8 mouse cellular contexts compared by ENCODE assay signal in the genomic region with DNA sequence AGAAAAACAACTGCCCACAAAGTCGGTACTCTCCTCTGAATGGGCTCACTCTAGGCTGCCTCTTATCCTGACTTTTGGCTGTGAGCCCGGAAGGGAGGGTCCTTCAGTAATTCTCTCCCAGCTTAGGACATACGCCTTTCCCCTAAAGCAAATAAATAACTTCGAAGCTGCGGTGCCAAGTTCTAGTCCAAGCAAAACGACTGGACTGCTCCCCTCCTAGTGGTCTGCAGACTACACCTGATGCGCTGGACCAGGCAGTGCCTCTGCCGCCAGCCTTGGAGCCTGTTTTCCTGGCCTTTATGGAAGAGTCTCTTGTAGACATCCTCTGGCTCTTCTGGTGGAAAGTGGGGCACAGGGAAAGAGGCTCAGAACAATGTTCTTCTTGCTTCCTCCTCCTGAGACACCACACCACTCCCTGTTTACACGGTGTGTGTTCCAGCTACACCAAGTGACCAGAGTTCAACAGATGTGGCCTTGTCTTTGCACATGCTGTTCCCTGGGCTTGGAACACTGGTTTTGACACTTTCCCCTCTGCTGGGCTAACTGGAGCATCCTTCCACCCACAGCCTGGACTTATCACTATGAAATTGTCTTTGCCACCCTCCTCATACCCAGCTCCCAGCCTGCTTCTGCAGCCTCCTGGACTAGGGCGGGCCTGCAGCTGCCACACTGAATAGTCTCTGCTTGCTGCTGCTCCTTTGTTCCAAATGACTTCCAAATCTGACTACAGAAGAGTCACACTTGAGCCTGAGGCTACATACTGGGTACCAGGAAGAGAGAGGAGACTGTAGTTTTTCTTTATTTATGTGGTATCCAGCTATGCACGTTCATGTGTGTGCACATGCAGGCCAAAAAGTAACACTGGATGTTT. TPM values are rescaled to one million over a fixed set of nuclear protein-coding genes. Genes with fewer than 3 reads are reported as not detected.
DNase-seq lines count a peak whose midpoint lies in the region; ATAC-seq and TF ChIP-seq lines count a peak whose summit lies in the region.

No protein-coding gene starts in this region.

- 28% methylated on average over 11 of the region's 11 CpGs for WGBS in cerebellum, adult 2 months
- WGBS in hindbrain, embryonic 16.5 days = 48% methylated on average over 11 of the region's 11 CpGs
- WGBS in liver, embryonic 16.5 days (ENCODE audit: insufficient replicate concordance) = 57% methylated on average over 11 of the region's 11 CpGs
- 19% methylated on average over 11 of the region's 11 CpGs for WGBS in olfactory bulb, adult 2 months

- no peak overlapping the region for H3K4me2 ChIP-seq in hindbrain, embryonic 16.5 days (ENCODE audit: low read length)
- no peak overlapping the region for H3K4me2 ChIP-seq in liver, embryonic 16.5 days (ENCODE audit: low read depth, low read length)

- TF ChIP-seq CTCF in cerebellum, adult 2 months (IDR thresholded peaks at IDR 0.05; ENCODE audit: borderline replicate concordance, insufficient read depth, low read depth, low read length) = no peak
- no peak for TF ChIP-seq CTCF in olfactory bulb, adult 2 months (IDR thresholded peaks at IDR 0.05; ENCODE audit: insufficient read depth, low read depth, low read length)

- H3K4me1 ChIP-seq in cerebellum, adult 2 months (ENCODE audit: control insufficient read depth, insufficient read depth, low read length) = peaks cover 9% of the 10 kb centered on the region
- H3K4me1 ChIP-seq in hindbrain, embryonic 16.5 days (ENCODE audit: control insufficient read depth, insufficient read depth, low read depth, low read length) = peaks cover 16% of the 10 kb centered on the region
- H3K4me1 ChIP-seq in liver, embryonic 16.5 days (ENCODE audit: control insufficient read depth, low read depth, low read length) = peaks cover 17% of the 10 kb centered on the region
- H3K4me1 ChIP-seq in olfactory bulb, adult 2 months (ENCODE audit: control insufficient read depth, insufficient read depth, low read length) = peaks cover 40% of the 10 kb centered on the region

- ATAC-seq in hindbrain, embryonic 16.5 days = peak; percentile 72
- ATAC-seq in liver, embryonic 16.5 days (ENCODE audit: low read depth) = no peak

- no peaks in the 10 kb centered on the region for H3K27me3 ChIP-seq in cerebellum, adult 2 months (ENCODE audit: control insufficient read depth, insufficient read depth, low read length)
- H3K27me3 ChIP-seq in hindbrain, embryonic 16.5 days (replicated peaks; ENCODE audit: control insufficient read depth, insufficient read depth, low read length) = no peaks in the 10 kb centered on the region
- no peaks in the 10 kb centered on the region for H3K27me3 ChIP-seq in liver, embryonic 16.5 days (ENCODE audit: control insufficient read depth, insufficient read depth, low read depth, low read length)

- no peaks in the 10 kb centered on the region for H3K36me3 ChIP-seq in hindbrain, embryonic 16.5 days (ENCODE audit: control insufficient read depth, insufficient read depth, low read length)
- H3K36me3 ChIP-seq in liver, embryonic 16.5 days (ENCODE audit: control insufficient read depth, insufficient read depth) = no peaks in the 10 kb centered on the region

- no peak for TF ChIP-seq POLR2A in cerebellum, adult 2 months (IDR thresholded peaks at IDR 0.05; ENCODE audit: borderline replicate concordance, insufficient read depth, low read length)
- no peak for TF ChIP-seq POLR2A in olfactory bulb, adult 2 months (IDR thresholded peaks at IDR 0.05; ENCODE audit: insufficient read depth, low read depth, low read length)

- H3K9ac ChIP-seq in hindbrain, embryonic 16.5 days (ENCODE audit: low read depth, low read length) = no peak overlapping the region; the same call in 1 of the 2 replicates
- no peak overlapping the region for H3K9ac ChIP-seq in liver, embryonic 16.5 days (ENCODE audit: low read depth, low read length)

- peak overlapping the region; percentile 89; the same call in 1 of the 2 replicates for H3K27ac ChIP-seq in cerebellum, adult 2 months (ENCODE audit: insufficient read depth, low read length)
- peak overlapping the region; percentile 73 for H3K27ac ChIP-seq in hindbrain, embryonic 16.5 days (ENCODE audit: low read depth, low read length)
- H3K27ac ChIP-seq in liver, embryonic 16.5 days (ENCODE audit: low read length) = peak overlapping the region; percentile 17; the same call in 1 of the 2 replicates
- peak overlapping the region; percentile 94 for H3K27ac ChIP-seq in olfactory bulb, adult 2 months (ENCODE audit: insufficient read depth, low read depth, low read length)

- intact Hi-C loops in gastrocnemius, postnatal 14 days (cut with DNase I; ENCODE audit: low total_unique reads) = no loop called here

- H3K9me3 ChIP-seq in hindbrain, embryonic 16.5 days (ENCODE audit: control insufficient read depth, low read length) = no peaks in the 10 kb centered on the region
- no peaks in the 10 kb centered on the region for H3K9me3 ChIP-seq in liver, embryonic 16.5 days (replicated peaks; ENCODE audit: control insufficient read depth, low read length)

- H3K4me3 ChIP-seq in cerebellum, adult 2 months (replicated peaks; ENCODE audit: insufficient read depth, low read depth, low read length) = no peak overlapping the region
- H3K4me3 ChIP-seq in hindbrain, embryonic 16.5 days (ENCODE audit: low read length) = no peak overlapping the region
- H3K4me3 ChIP-seq in liver, embryonic 16.5 days (ENCODE audit: low read depth, low read length) = no peak overlapping the region
- H3K4me3 ChIP-seq in olfactory bulb, adult 2 months (ENCODE audit: insufficient read depth, low read depth, low read length) = no peak overlapping the region

- peak in 1 of 2 experiments; percentile 49 for DNase-seq in cerebellum, adult 2 months
- DNase-seq in cerebellum, adult 11 months = no peak
- DNase-seq in adrenal gland, postnatal 14 days = peak; percentile 85
- DNase-seq in gastrocnemius, postnatal 14 days = peak; percentile 79
- no peak for DNase-seq in frontal cortex, postnatal 25 days (ENCODE audit: low spot score in 2 of 2)

RNA-seq across cellular contexts. Expression of gene Ascc1, which starts 23.5 kb away (rescaled TPM):
- polyA plus RNA-seq in cerebellum, adult 2 months (2012; rRNA removed) = 25.4 and 28.8 TPM in 2 replicates
- 27.8 and 29.8 TPM in 2 replicates for total RNA-seq in adrenal gland, postnatal 14 days (2021)
- total RNA-seq in gastrocnemius, postnatal 14 days (2021) = 10 to 100 TPM; 11.2 to 13.2 TPM
- 47.7 and 48.3 TPM in 2 replicates for polyA plus RNA-seq in hindbrain, embryonic 16.5 days (2015; fragmentation: Nextera tagmentation; extraction: Ambion mirVana)
- polyA plus RNA-seq in liver, embryonic 16.5 days (2015; fragmentation: Nextera tagmentation; extraction: Ambion mirVana) = 16.0 and 16.7 TPM in 2 replicates
- polyA plus RNA-seq in olfactory bulb, adult 2 months (2012; ENCODE audit: insufficient read depth, insufficient read length, low replicate concordance, missing spikeins) = not detected in 2 replicates

RNA-seq across cellular contexts. Expression of gene Anapc16, which starts 23.8 kb away (rescaled TPM):
- polyA plus RNA-seq in cerebellum, adult 2 months (2012; rRNA removed) = 93.2 and 95.5 TPM in 2 replicates
- 57.5 and 68.8 TPM in 2 replicates for total RNA-seq in adrenal gland, postnatal 14 days (2021)
- total RNA-seq in gastrocnemius, postnatal 14 days (2021) = 10 to 100 TPM; 35.6 to 47.3 TPM
- polyA plus RNA-seq in hindbrain, embryonic 16.5 days (2015; fragmentation: Nextera tagmentation; extraction: Ambion mirVana) = 101 and 116 TPM in 2 replicates
- polyA plus RNA-seq in liver, embryonic 16.5 days (2015; fragmentation: Nextera tagmentation; extraction: Ambion mirVana) = 34.9 and 37.9 TPM in 2 replicates
- polyA plus RNA-seq in olfactory bulb, adult 2 months (2012; ENCODE audit: insufficient read depth, insufficient read length, low replicate concordance, missing spikeins) = not detected in 2 replicates

RNA-seq across cellular contexts. Expression of gene Ddit4, which starts 27.5 kb away (rescaled TPM):
- polyA plus RNA-seq in cerebellum, adult 2 months (2012; rRNA removed) = 48.3 and 53.9 TPM in 2 replicates
- total RNA-seq in adrenal gland, postnatal 14 days (2021) = 70.5 and 103 TPM in 2 replicates
- 10 to 100 TPM; 15.4 to 70.6 TPM for total RNA-seq in gastrocnemius, postnatal 14 days (2021)
- polyA plus RNA-seq in hindbrain, embryonic 16.5 days (2015; fragmentation: Nextera tagmentation; extraction: Ambion mirVana) = 75.3 and 97.1 TPM in 2 replicates
- 5.0 and 6.8 TPM in 2 replicates for polyA plus RNA-seq in liver, embryonic 16.5 days (2015; fragmentation: Nextera tagmentation; extraction: Ambion mirVana)
- 264 TPM in 1 of 2 replicates, not detected in the other for polyA plus RNA-seq in olfactory bulb, adult 2 months (2012; ENCODE audit: insufficient read depth, insufficient read length, low replicate concordance, missing spikeins)

Comparison
In these comparisons a context has a peak if more than half of its experiments do, and no peak if none do; other contexts are left out.
1. DNase-seq: peak in adrenal gland, postnatal 14 days (single experiment) and gastrocnemius, postnatal 14 days (single experiment); none in cerebellum, adult 11 months (single experiment) and frontal cortex, postnatal 25 days (0 of 2).
2. H3K27ac ChIP-seq: peak in every context shown above with its lines; median percentile 94 in olfactory bulb, adult 2 months; 89 in cerebellum, adult 2 months; 73 in hindbrain, embryonic 16.5 days; 17 in liver, embryonic 16.5 days.
3. RNA of gene Ascc1, which starts 23.5 kb away (polyA plus RNA-seq): 47.7 to 48.3 TPM in hindbrain, embryonic 16.5 days, 25.4 to 28.8 TPM in cerebellum, adult 2 months and 16.0 to 16.7 TPM in liver, embryonic 16.5 days; not detected in olfactory bulb, adult 2 months; every median in the first group is over 10 times any median in the second.